Mouse (Mus musculus): ENCODE results near the gene Tac2.
A peak's percentile ranks its signal among the peaks of the same experiment; 100 is the strongest.

The Tac2 gene

GRCm38 (mm10) chr10:127724178-127724577 lies at the start of gene Tac2:
Gene Tac2, plus strand, starts transcription at chr10:127724478.
- no peak for DNase-seq

- peak; percentile 92 for DNase-seq
These were observed 49.3 kb upstream of the Tac2 start for GRCm38 (mm10) chr10:127674794-127675522.

- no peak for DNase-seq
These were observed 48.3 kb upstream of the Tac2 start for GRCm38 (mm10) chr10:127675859-127676398.

GRCm38 (mm10) chr10:127676691-127677548 lies 47.4 kb upstream of the Tac2 start:
- peak; percentile 92 for DNase-seq

- DNase-seq = peak; percentile 74
These were observed 46.5 kb upstream of the Tac2 start for GRCm38 (mm10) chr10:127677591-127678336.

- DNase-seq = no peak
These were observed 45.1 kb upstream of the Tac2 start for GRCm38 (mm10) chr10:127679208-127679607.

- DNase-seq = no peak
These were observed 44.4 kb upstream of the Tac2 start for GRCm38 (mm10) chr10:127679881-127680280.

GRCm38 (mm10) chr10:127682886-127683285 lies 41.4 kb upstream of the Tac2 start:
- no peak for DNase-seq

- no peak for DNase-seq
These were observed 33.2 kb upstream of the Tac2 start for GRCm38 (mm10) chr10:127691053-127691452.

GRCm38 (mm10) chr10:127694636-127695035 lies 29.6 kb upstream of the Tac2 start:
- DNase-seq = no peak

- no peak for DNase-seq
These were observed 28.5 kb upstream of the Tac2 start for GRCm38 (mm10) chr10:127695775-127696174.

- no peak for DNase-seq
These were observed 25.3 kb upstream of the Tac2 start for GRCm38 (mm10) chr10:127698966-127699365.

- no peak for DNase-seq
These were observed 21.0 kb upstream of the Tac2 start for GRCm38 (mm10) chr10:127703299-127703698.

- DNase-seq = no peak
These were observed 20.0 kb upstream of the Tac2 start for GRCm38 (mm10) chr10:127704293-127704692.

GRCm38 (mm10) chr10:127704766-127705220 lies 19.5 kb upstream of the Tac2 start, which contains the start of gene Myo1a:
Gene Myo1a, plus strand, starts transcription at chr10:127705170.
- no peak for DNase-seq

GRCm38 (mm10) chr10:127705783-127706182 lies 18.5 kb upstream of the Tac2 start:
- no peak for DNase-seq

GRCm38 (mm10) chr10:127707721-127708120 lies 16.6 kb upstream of the Tac2 start:
- peak; percentile 48 for DNase-seq

GRCm38 (mm10) chr10:127708850-127709370 lies 15.4 kb upstream of the Tac2 start:
- DNase-seq = no peak

GRCm38 (mm10) chr10:127710331-127710730 lies 13.9 kb upstream of the Tac2 start:
- DNase-seq = no peak

- no peak for DNase-seq
These were observed 11.5 kb upstream of the Tac2 start for GRCm38 (mm10) chr10:127712736-127713135.

GRCm38 (mm10) chr10:127721671-127722418 lies 2.4 kb upstream of the Tac2 start:
- no peak for DNase-seq

GRCm38 (mm10) chr10:127725136-127725535 lies 858 bp downstream of the Tac2 start:
- DNase-seq = no peak
